Mouse (Mus musculus): ENCODE measurements around the gene Cpeb2. TPM values are rescaled to one million over a fixed set of nuclear protein-coding genes. Genes with fewer than 3 reads are reported as not detected.

Cpeb2 gene
- polyA plus RNA-seq, 1 experiment from 2014 or later, result 6.1 TPM

GRCm38 (mm10) chr5:43297459-43297858 lies 64.5 kb downstream of the Cpeb2 start:
- 91% methylated on average over 7 of the region's 7 CpGs for WGBS
- H3K36me3 ChIP-seq (replicated peaks), result no peaks in the 10 kb centered on the region
- H3K9ac ChIP-seq, result no peak overlapping the region
- H3K4me2 ChIP-seq, result no peak overlapping the region
- no peak overlapping the region for H3K27ac ChIP-seq
- no peaks in the 10 kb centered on the region for H3K27me3 ChIP-seq
- no peak overlapping the region for H3K4me3 ChIP-seq (replicated peaks)
- H3K9me3 ChIP-seq, result no peaks in the 10 kb centered on the region
- H3K4me1 ChIP-seq, result no peaks in the 10 kb centered on the region
- no peak for ATAC-seq (ENCODE audit: low FRiP score)

- Histone ChIP-seq H3K36me3 (replicated peaks) (no peaks in the 10 kb centered on the region), H3K9me3 (no peaks in the 10 kb centered on the region), H3K4me1 (no peaks in the 10 kb centered on the region), H3K27me3 (no peaks in the 10 kb centered on the region), H3K27ac (no peak overlapping the region), H3K9ac (no peak overlapping the region), H3K4me3 (replicated peaks) (no peak overlapping the region), H3K4me2 (no peak overlapping the region)
- 88% methylated on average over 2 of the region's 2 CpGs for WGBS
- no peak for ATAC-seq (ENCODE audit: low FRiP score)
Measured at GRCm38 (mm10) chr5:43298975-43299374, 66.0 kb downstream of the Cpeb2 start.

DNA sequence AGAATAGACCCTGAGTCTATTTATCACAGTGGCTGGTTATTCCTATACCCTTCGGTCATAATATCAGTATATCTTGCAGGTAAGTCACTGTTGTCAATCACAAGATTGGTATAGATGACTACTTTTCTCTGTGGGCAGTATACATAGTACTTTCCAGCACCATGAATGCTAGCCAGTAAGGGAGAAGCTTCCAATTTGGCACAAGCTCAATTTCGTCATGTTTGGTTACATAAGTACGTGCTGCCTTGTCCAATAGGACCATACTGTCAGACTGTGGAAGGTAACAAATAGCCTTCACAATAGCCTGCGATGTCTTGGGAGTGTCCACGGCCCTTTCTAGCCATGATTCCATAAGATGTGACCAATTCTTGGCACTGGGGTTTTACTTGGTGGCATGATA lies 67.1 kb downstream of the Cpeb2 start:
- no peak overlapping the region for H3K9ac ChIP-seq
- WGBS, result 88% methylated on average over 5 of the region's 5 CpGs
- no peak overlapping the region for H3K27ac ChIP-seq
- H3K9me3 ChIP-seq, result no peaks in the 10 kb centered on the region
- no peaks in the 10 kb centered on the region for H3K27me3 ChIP-seq
- H3K4me2 ChIP-seq, result no peak overlapping the region
- H3K4me1 ChIP-seq, result no peaks in the 10 kb centered on the region
- H3K36me3 ChIP-seq (replicated peaks), result no peaks in the 10 kb centered on the region
- no peak overlapping the region for H3K4me3 ChIP-seq (replicated peaks)
- ATAC-seq (ENCODE audit: low FRiP score), result no peak

GRCm38 (mm10) chr5:43300979-43301378 lies 68.0 kb downstream of the Cpeb2 start:
- Histone ChIP-seq H3K4me1 (no peaks in the 10 kb centered on the region), H3K27me3 (no peaks in the 10 kb centered on the region), H3K9ac (no peak overlapping the region), H3K9me3 (no peaks in the 10 kb centered on the region), H3K4me2 (no peak overlapping the region), H3K27ac (no peak overlapping the region), H3K36me3 (replicated peaks) (no peaks in the 10 kb centered on the region), H3K4me3 (replicated peaks) (no peak overlapping the region)
- WGBS, result 69% methylated on average over 3 of the region's 3 CpGs
- no peak for ATAC-seq (ENCODE audit: low FRiP score)

DNA sequence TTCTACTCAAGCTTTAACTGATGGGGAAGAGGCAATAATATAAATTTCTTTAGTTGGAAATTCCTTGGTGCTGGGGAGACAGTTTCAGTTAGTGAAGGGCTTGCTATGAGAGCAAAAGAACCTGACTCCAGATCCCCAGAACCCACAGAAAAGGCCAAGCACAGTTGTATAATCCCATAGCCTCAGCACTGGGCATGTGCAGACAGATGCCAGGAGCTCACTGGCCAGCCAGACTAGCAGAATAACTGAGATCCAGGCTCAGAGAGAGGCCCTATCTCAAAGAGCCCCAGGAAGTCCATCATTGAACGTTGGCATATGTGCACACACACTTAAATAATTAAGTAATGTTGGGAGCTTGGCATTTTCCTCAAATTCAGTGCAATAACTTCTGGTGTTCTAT lies 70.5 kb downstream of the Cpeb2 start:
- Histone ChIP-seq H3K9ac (no peak overlapping the region), H3K4me1 (no peaks in the 10 kb centered on the region), H3K36me3 (replicated peaks) (no peaks in the 10 kb centered on the region), H3K27ac (no peak overlapping the region), H3K9me3 (no peaks in the 10 kb centered on the region), H3K4me2 (no peak overlapping the region), H3K4me3 (replicated peaks) (no peak overlapping the region), H3K27me3 (no peaks in the 10 kb centered on the region)
- no peak for ATAC-seq (ENCODE audit: low FRiP score)
- WGBS, result 88% methylated on average over 1 of the region's 1 CpGs

GRCm38 (mm10) chr5:43305449-43305848 lies 72.5 kb downstream of the Cpeb2 start:
- Histone ChIP-seq H3K4me1 (no peaks in the 10 kb centered on the region), H3K4me3 (replicated peaks) (no peak overlapping the region), H3K9me3 (no peaks in the 10 kb centered on the region), H3K9ac (no peak overlapping the region), H3K27me3 (no peaks in the 10 kb centered on the region), H3K27ac (no peak overlapping the region), H3K36me3 (replicated peaks) (no peaks in the 10 kb centered on the region), H3K4me2 (no peak overlapping the region)
- WGBS, result 95% methylated on average over 3 of the region's 3 CpGs
- no peak for ATAC-seq (ENCODE audit: low FRiP score)

DNA sequence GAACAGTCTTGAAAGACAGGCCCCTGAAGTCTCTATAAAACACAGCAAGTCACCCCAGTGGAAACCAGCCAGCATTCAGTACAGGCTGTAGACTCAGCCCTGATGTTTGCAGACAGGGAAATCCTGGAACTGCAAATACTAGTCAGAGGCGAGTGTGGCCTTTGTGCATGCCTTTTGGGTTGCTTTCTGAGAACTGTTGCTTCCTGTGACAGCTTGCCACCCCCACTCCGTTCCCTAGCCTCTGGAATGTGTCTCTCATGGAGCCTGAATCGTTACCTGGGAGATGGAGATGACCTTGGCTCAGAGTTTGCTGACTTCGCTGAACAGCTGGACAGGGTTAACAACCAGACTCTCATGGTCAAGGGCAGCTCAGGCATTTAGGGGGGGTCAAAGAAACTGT lies 77.0 kb downstream of the Cpeb2 start:
- Histone ChIP-seq H3K36me3 (replicated peaks) (no peaks in the 10 kb centered on the region), H3K4me2 (no peak overlapping the region), H3K9me3 (no peaks in the 10 kb centered on the region), H3K4me1 (no peaks in the 10 kb centered on the region), H3K27me3 (no peaks in the 10 kb centered on the region), H3K9ac (no peak overlapping the region), H3K4me3 (replicated peaks) (no peak overlapping the region), H3K27ac (no peak overlapping the region)
- 66% methylated on average over 4 of the region's 4 CpGs for WGBS
- no peak for ATAC-seq (ENCODE audit: low FRiP score)

- Histone ChIP-seq H3K27me3 (no peaks in the 10 kb centered on the region), H3K9me3 (no peaks in the 10 kb centered on the region), H3K9ac (no peak overlapping the region), H3K4me1 (no peaks in the 10 kb centered on the region; the same call in 1 of the 2 replicates), H3K4me3 (replicated peaks) (no peak overlapping the region), H3K27ac (no peak overlapping the region), H3K36me3 (replicated peaks) (no peaks in the 10 kb centered on the region), H3K4me2 (no peak overlapping the region)
- 83% methylated on average over 3 of the region's 3 CpGs for WGBS
- no peak for ATAC-seq (ENCODE audit: low FRiP score)
Measured at GRCm38 (mm10) chr5:43324311-43324862, 91.4 kb downstream of the Cpeb2 start.

DNA sequence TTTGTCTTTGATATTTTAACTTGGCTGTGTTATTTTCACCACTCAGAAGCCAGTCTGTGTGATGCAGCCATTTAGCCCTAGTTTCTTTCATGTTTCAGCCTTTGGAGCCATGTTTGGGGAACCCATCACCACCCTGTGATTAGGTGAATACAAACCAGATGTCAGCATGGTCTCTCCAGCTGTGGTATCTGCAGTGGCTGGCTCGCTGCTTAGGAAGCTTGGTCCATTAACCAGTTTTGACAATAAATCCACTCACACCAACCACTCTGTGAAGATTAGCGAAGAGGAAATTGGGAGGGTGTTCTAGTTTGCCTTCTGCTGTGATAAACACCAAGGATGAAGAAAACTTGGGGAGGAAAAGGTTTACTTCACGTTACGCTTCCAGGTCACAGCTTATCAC lies 92.6 kb downstream of the Cpeb2 start:
- no peak for ATAC-seq (ENCODE audit: low FRiP score)
- Histone ChIP-seq H3K36me3 (replicated peaks) (no peaks in the 10 kb centered on the region), H3K27ac (no peak overlapping the region), H3K9me3 (no peaks in the 10 kb centered on the region), H3K4me1 (no peaks in the 10 kb centered on the region; the same call in 1 of the 2 replicates), H3K4me3 (replicated peaks) (no peak overlapping the region), H3K9ac (no peak overlapping the region), H3K4me2 (no peak overlapping the region), H3K27me3 (no peaks in the 10 kb centered on the region)
- 83% methylated on average over 4 of the region's 4 CpGs for WGBS

DNA sequence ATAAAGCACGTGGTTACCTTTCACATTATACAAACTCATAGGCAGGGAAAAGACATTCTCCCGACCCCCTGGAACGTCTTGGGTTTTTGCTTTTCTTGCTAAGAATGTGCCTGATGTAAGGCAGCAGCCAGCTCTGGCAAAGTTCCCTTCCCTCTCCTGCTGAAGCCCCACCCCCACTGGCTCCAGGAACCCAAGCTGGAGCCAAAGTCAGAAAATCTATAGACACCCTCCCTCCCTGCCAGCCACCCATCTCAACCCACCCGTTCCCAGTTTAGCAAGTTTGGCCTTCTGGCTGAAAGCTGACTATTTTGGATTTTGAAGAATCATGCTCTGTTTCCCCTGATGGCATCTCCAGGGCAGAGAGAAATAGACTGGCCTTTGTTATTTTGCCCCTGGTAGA lies 95.6 kb downstream of the Cpeb2 start:
- Histone ChIP-seq H3K9me3 (no peaks in the 10 kb centered on the region), H3K27me3 (no peaks in the 10 kb centered on the region), H3K9ac (no peak overlapping the region), H3K4me1 (no peaks in the 10 kb centered on the region; the same call in 1 of the 2 replicates), H3K27ac (no peak overlapping the region), H3K36me3 (replicated peaks) (no peaks in the 10 kb centered on the region), H3K4me2 (no peak overlapping the region), H3K4me3 (replicated peaks) (no peak overlapping the region)
- ATAC-seq (ENCODE audit: low FRiP score), result no peak
- WGBS, result 54% methylated on average over 4 of the region's 4 CpGs

DNA sequence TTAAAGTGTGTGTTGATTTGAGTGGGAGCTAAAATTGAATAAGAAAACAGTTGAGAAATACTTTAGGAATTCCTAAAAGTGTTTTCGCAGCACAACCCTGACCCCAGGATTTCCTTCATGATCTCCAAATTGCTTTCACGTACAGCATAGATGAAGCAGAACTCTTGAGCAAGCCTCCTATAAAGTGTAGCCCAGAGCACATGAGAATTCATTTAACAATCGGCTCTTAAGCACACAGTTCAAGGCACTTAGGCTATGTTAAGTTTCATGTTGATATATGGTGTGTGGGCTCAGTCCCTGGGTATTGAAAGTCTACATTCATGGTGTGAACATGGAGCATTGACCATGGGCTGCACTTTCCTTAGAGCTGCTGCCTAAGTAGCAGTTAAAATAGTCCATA lies 97.3 kb downstream of the Cpeb2 start:
- no peak overlapping the region for H3K9ac ChIP-seq
- ATAC-seq (ENCODE audit: low FRiP score), result no peak
- no peaks in the 10 kb centered on the region for H3K27me3 ChIP-seq
- no peak overlapping the region for H3K4me3 ChIP-seq (replicated peaks)
- H3K4me1 ChIP-seq, result no peaks in the 10 kb centered on the region; the same call in 1 of the 2 replicates
- no peaks in the 10 kb centered on the region for H3K36me3 ChIP-seq (replicated peaks)
- WGBS, result 87% methylated on average over 3 of the region's 3 CpGs
- H3K9me3 ChIP-seq, result no peaks in the 10 kb centered on the region
- no peak overlapping the region for H3K27ac ChIP-seq
- no peak overlapping the region for H3K4me2 ChIP-seq

- no peak for ATAC-seq (ENCODE audit: low FRiP score)
- no peaks in the 10 kb centered on the region for H3K27me3 ChIP-seq
- no peaks in the 10 kb centered on the region for H3K36me3 ChIP-seq (replicated peaks)
- no peak overlapping the region for H3K4me2 ChIP-seq
- no peak overlapping the region for H3K4me3 ChIP-seq (replicated peaks)
- no peak overlapping the region for H3K27ac ChIP-seq
- H3K9me3 ChIP-seq, result no peaks in the 10 kb centered on the region
- no peak overlapping the region for H3K9ac ChIP-seq
- H3K4me1 ChIP-seq, result no peaks in the 10 kb centered on the region
- 86% methylated on average over 2 of the region's 2 CpGs for WGBS
Measured at GRCm38 (mm10) chr5:43334469-43334868, 101.5 kb downstream of the Cpeb2 start.

- no peak overlapping the region for H3K4me3 ChIP-seq (replicated peaks)
- no peaks in the 10 kb centered on the region for H3K9me3 ChIP-seq
- H3K36me3 ChIP-seq (replicated peaks), result no peaks in the 10 kb centered on the region
- no peak overlapping the region for H3K4me2 ChIP-seq
- no peaks in the 10 kb centered on the region for H3K27me3 ChIP-seq
- H3K4me1 ChIP-seq, result no peaks in the 10 kb centered on the region
- no peak for ATAC-seq (ENCODE audit: low FRiP score)
- no peak overlapping the region for H3K9ac ChIP-seq
- WGBS, result 93% methylated on average over 1 of the region's 1 CpGs
- H3K27ac ChIP-seq, result no peak overlapping the region
Measured at GRCm38 (mm10) chr5:43337212-43337611, 104.2 kb downstream of the Cpeb2 start.

Measured in forebrain, embryonic 12.5 days (tissue).